Mouse (Mus musculus) mouse embryonic stem cell (cell line): Measurements from ENCODE around the gene Epo.

Source experiments
- in situ Hi-C, 2 experiments: fragments of 300-500 bp; cut with MboI; formaldehyde crosslinking; loops; 1 replicate in 1 of 2; 3 replicates in 1 of 2; pipeline ENCODE4 v1.14.3; 2019 to 2020; ENCODE audit warnings: low sequenced_read_pairs in 2 of 2, low pct_unique_long_range_greater_than_20kb in 1 of 2, mixed read lengths in 1 of 2; ENCODE audit not compliant: unreplicated experiment in 1 of 2

The Epo gene

DNA sequence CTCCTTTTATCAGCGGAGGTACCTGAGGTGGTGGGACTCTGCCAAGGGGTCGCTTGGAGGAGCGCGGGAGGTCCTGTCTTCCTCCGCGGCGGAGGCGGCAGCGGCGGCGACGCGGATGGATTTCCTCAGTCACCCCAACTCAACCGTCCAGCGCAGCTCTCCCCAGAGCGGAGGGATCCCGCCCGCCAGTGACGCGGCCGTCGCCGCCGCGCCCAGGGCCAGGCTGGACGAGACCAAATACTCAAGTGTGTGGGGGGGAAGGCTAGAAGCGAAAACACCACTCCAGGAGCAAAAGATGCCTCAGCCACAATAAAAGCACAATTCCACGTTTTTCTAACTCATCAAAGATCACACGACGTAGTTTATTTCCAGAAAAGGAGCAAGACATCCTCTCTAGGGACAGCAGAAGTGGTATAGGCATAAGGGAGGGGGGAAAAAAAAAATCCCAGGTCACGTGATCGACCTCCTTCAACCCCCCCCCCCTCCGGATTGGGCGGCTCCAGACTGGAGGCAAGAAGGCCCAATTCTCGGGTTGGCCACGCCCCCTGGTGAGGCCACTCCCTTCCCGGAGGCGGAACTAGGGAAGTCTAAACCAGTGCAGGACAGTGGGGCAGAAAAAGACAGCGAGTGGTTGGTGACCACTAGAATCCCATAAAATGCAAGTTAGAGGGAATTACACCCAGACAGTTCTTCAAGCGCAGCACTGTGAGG, at the start of gene Epo, which contains the start of gene Gnb2:
Epo (minus strand) TSS at position 126 of the 711 bp plus-strand sequence.
Gnb2 (minus strand) TSS at position 394 of the 711 bp plus-strand sequence.
- in situ Hi-C loops: no loop called here

DNA sequence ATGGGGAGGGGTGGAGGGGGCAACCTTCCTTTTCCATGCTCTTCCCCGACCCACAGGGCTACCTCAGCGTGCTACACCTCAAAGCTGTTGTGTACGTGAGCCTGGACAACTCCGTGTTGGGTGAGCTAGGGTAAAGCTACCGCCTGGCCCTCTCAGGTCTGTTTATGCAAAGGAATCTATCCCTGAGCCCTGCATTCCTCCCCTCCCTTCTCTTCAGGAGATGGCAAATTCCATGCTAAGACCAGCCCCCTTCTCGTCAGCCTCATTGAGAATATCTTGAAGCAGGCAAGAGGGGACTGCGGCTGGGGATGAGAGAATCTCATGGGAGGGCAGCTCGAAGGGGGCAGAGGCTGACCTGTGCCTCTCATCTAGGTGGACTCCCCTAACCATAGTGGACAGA, 49.7 kb upstream of the Epo start:
- in situ Hi-C loops: no loop called here

DNA sequence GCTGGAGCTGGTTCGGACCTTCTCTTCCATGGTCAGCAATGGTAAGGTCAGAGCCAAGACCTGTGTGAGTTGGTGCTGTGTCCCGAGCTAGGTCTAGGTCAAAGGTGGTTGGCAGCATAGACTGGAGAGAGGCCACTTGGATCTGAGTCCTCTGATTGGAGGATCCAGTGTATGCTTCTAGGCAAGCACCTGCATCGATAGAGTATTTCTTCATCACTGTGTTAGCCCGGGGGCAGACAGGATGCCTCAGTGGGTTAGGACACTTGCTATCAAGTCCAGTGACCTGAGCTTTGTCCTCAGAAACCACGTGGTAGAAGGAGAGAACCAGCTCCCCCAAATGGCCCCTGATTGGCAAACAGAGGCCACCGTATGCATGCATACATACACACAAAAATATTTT, 47.2 kb upstream of the Epo start:
- in situ Hi-C loops: no loop called here

DNA sequence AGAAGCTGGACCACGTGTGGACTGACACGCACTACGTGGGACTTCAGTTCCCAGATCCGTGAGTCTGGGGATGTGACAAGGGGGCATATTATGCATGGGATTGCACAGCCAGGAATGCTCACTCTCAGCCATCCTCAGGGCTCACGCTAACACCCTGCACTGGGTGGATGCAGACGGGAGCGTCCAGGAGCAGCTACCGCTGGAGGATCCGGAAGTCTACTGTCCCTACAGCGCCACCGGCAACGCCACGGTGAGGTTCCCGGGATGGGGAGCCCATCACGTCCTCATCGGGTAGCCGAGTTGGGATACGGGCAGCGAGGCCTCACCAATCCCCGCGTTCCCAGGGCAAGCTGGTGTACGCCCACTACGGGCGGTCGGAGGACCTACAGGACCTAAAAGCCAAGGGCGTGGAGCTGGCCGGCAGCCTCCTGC, 41.4 kb upstream of the Epo start:
- in situ Hi-C loops: no loop called here

DNA sequence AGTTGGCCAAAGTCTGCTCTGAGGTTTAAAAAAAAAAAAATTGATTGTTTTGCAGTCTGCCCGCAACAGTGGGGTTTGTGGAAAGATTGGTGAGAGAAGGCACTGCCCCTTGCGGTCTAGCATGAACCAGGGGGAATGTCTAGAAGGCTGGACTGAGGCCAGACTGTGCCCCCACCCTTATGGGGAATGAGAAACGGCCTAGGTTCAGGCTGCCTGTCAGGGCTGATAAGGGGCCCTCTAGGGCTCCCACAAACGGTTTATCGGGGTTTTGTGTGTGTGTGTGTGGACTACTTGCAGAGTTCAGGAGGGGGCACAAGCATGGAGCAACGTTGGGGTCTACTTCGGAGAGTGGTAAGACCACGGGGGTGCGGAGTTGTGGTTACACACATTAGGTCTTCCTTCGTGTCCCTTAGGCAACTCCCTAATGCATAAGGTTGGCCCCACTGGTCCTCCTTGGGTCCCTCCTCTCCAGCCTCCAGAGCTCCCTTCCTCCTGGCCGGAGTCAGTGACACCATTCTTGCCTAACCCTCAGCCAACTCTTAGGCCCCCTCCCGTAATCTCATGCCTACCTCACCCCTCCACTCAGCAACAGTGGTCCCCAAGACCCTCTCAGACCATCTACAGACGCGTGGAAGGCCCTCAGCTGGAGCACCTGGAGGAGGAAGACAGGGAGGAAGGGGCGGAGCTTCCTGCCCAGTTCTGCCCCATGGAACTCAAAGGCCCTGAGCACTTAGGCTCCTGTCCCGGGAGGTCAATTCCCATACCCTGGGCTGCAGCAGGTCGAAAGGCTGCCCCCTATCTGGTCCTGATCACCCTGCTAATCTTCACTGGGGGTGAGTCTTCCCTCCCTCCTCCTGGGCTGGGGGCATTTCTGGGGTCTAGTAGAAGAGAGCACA, 37.9 kb upstream of the Epo start:
- in situ Hi-C loops: no loop called here

DNA sequence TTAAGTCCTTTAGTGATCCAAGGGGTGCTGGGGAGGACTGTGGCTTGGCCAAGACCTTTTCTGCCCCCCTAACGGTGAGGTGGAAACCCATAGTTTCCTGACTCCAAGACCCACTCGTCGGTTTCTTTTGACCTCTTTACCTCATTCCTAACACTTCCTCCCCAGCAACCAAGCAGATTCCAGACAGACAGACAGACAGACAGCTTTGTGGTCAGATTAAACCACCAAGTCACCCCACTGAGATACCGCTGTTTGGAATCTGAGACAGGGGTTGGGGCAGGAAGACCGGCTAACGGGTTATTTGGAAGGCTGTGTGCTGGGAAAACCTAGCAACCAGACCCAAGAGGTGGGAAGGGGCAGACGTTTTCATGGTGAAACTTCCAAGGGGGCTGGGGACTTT, 37.1 kb upstream of the Epo start:
- in situ Hi-C loops: no loop called here

DNA sequence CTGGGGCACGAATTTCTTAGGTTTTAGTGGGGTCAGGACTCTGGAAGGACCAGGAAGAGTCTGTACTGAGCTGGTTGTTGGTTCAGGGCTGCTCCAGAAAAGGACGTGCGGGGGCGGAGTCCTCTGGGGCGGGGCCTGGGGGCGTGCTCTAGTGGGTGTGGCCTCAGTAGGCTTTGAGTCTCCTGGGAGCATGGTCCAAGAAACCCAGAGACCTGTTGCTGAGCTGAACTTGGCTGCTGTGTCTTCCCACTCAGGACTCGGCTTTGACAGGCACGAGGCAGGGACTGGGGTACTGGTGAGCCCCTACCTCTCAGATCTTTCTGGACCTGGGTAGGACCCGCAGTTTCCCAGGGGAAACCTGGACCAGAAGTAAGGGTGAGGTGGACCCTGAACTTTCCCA, 36.6 kb upstream of the Epo start, which contains the start of gene Tfr2:
Tfr2 (plus strand) TSS at position 176 of the 400 bp plus-strand sequence.
- in situ Hi-C loops: no loop called here

DNA sequence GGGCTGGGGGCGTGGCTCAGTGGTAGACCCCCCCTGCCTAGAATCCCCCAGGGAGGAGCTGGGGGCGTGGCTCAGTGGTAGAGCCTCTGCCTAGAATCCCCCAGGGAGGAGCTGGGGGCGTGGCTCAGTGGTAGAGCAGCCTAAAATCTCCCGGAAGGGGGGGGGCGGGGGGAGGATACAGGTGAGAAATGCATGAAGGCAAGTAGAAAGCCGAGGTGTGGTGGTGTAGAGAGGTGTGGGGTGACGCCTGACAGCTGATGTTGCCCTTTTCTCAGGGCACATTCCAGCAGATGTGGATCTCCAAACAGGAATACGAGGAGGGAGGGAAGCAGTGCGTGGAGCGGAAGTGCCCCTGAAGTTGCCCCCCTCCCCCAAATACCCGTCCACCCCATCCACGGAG, 36.0 kb upstream of the Epo start:
- in situ Hi-C loops: no loop called here

DNA sequence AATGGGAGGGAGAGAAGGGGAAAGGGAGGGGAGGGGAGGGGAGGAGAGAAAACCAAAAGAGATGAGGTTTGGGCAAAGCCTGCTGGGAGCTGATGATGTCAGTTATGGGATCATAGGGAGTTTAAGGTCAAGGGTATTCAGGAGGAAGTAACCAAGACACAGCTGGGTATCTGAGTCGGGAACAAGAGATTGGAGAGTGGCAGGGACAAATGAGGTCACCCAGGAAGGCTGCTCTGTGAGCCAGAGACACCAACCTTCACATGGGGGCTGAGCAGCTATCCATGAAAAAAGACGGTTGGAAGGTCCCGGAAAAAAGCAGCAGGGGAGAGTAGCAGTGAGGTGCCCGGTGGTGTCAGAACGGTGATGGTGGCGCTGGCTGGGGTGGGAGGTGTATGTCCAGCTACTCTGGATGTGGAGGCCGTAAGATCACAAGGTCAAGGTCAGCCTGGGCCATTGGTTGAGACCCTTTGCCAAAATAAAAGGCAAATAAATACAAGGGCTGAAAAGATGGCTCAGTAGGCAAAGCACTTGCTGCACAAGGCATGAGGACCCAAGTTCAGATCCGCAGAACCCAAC, 35.3 kb upstream of the Epo start:
- in situ Hi-C loops: no loop called here

DNA sequence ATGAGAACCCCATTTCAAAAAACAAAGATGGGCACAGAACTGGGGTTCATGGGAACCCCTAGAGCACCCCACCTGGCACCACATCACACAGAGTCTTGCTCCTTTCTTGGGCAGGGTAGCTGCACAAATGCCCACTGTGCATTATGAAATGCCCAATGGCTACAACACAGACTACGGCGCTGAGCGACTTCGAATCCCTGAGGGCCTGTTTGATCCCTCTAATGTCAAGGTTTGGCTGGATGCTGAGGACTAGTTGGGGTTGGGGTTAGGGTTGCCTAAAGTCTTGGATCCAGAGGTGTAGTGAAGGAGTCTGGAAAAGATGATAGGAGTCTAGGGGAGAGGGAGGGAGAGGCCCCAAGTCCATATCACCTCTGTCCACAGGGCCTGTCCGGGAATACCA, 33.4 kb upstream of the Epo start:
- in situ Hi-C loops: no loop called here

DNA sequence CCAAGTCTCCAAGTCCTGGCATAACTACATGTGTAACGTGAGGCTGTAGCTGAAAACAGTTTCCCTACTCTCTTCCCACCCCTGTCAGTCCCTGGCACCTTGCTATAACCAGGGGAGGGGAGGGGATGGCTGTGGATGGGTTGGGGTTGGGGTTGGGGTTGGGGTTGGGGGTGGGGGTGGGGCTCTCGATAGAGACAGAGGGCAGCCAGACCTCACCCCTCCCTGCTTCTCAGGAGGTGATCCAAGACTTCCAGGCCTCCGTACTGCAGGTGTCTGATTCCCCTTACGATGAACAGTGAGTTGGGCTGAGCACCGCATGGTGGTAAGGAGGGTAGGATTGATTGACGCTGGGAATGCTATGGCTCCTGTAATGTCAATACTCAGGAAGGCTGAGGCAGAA, 32.7 kb upstream of the Epo start:
- in situ Hi-C loops: no loop called here

DNA sequence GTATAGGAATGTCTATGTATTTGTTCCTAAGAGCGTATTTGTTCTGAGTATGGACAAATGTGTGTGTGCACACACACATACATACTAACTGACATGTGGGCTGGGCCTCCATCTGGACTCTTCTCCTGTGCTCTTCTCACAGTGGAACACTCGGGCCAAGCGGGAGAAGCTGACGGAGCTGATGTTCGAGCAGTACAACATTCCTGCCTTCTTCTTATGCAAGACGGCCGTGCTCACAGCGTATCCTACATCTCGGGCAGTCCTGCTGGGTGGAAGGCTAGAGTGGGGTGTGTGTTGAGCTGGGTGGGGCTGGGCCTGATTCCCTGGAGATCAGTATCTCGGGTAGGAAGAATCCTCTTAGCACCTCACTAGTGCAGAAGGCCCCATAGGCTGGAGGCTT, 29.9 kb upstream of the Epo start:
- in situ Hi-C loops: no loop called here

DNA sequence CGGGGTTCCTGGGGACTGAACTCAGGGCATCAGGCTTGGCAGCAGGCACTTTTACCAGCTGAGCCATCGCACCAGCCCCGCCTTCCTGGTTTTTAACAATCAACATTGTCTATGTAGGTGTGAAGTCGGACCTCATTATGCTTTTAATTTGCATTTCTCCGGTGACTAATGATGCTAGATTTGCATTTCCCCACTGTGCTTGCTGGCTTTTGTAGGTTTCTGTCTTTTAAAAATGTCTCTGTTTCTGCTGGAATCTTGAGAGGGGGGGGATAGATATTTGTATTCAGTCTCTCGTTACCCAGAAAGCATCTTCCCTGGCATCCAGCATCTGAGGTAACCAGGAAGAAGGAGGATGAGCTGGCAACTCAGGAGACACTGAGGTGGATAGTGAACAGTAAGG, 28.5 kb upstream of the Epo start:
- in situ Hi-C loops: no loop called here

DNA sequence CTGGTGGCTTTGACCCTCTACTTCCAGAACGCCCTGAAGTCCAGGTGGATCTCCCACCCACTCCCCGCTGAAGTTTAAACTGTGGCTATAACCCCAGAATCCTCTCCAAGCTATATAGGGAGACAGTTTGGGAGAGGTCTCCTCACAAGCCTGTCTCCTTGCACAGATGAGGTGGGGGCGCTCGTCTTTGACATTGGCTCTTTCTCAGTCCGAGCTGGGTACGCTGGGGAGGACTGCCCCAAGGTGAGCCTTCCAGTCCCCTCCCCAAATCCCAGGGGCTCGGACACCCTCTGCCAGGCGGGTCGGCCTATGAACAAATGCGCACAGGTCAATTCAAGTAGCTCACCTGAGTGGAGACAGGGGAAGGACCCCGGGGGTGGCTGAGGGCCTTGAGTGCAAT, 20.9 kb upstream of the Epo start:
- in situ Hi-C loops: no loop called here

DNA sequence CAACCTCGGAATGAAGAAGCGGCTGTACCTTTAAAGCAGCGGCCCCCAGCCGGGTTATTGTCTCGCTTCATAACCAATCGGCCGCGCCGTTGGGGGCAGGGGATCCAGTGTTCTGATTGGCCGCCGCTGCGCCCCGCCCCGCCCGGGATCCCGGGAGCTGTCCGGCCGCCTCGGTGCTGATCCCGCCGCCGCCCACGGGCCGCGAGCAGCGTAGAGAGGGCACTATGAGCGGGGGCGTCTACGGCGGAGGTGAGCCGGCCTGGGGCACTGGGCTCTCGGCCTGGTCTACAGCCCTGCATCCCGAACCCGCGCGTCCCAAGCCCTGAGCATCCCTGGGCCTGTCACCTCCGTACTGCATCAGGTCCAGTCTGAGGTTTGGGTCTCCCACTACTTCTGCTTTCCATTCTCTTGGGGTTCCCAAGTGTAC, 20.4 kb upstream of the Epo start, which contains the start of gene Actl6b:
Actl6b (plus strand) TSS at position 107 of the 427 bp plus-strand sequence.
- in situ Hi-C loops: no loop called here

DNA sequence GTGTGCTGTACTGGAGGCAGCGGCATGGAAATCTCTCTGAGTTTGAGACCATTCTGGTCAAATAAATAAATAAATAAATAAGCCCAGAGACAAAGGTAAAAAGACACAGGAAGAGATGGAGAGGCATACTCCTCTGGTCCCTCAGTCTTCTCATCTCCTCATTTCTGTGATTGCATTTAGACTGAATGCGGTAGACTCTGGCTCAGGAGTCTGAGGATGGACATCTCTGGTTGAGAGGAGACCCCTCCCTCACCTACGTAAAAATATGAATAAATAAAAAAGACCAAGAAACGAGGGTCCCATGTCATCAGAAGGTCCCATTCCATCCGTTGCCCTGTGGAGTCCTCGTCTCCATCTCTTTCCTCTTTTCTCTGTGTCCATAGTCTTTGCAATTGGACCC, 20.0 kb upstream of the Epo start:
- in situ Hi-C loops: no loop called here

DNA sequence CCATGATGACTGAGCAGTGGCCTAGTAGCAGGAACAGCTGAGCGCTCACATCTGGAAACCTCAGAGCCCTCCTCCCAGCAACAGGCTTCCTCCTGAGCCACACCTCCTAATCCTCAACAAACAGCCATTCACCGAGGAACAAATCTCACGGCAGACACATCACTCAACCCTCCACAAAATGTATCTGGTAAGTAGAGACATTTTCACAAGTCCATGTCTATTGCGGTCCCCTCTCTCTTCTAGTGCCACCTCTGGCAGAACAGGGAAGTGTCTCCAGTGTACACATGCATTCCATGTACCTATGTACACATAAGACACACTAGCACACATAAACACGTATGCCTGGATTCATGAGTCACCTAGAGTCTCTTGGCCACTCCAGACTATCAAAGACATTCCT, 18.1 kb upstream of the Epo start:
- in situ Hi-C loops: no loop called here

DNA sequence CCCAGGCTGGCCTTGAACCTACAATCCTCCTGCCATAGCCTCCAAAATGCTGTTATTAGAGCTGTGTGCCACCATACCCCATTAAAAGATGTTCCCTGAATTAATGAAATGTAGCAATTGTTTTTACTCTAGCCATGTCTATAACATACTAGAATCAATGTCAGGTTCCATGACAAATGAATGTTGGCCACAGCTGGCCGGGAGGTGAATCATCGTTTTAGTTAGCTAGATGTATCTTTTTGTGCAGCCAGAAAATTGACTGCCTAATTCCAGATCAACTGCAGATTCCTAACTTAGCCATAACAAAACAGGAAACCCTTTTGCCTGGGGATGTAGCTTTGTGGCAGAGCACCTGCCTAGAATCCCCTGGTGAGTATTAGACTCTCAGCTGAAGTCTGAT, 16.8 kb upstream of the Epo start:
- in situ Hi-C loops: no loop called here

DNA sequence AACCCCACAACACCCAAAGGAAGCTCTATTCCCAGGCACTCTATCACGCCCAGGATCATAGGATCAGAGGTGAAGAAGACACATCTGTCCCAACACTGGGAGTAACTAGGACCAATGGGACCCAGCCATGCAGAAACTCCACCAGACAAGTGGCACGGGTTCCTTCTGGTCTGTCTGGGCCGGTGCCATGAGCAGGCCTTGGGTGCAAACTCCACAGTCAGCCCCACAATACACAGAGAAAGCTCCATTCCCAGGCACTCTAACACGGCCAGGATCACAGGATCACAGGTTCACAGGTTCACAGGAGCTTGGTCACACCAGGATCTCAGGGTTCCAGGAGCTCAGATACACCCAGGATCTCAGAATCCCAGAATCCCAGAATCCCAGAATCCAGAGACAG, 12.6 kb upstream of the Epo start:
- in situ Hi-C loops: no loop called here
